Mouse (Mus musculus): ENCODE results near the gene Srebf2.

DNA sequence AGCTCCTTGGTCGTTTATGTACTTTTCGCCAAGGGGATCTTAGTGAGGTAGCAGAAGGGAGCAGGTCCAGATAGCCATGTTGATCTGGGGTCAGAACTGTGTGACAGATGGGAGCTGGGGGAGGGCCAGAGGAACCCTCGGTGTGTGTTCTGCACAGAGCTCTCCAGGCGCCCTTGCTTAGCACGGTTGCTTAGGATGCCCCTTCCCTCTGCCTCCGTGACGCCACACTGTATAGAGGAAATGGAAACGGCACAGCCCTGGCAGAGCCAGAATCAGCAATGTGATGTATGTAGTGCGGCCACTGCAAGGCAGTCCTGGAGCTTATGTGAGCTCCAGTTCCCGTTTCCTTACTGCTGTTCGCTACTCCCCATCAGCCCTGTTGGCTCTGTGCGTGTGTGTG is 49.3 kb downstream of the Srebf2 start:
- TF ChIP-seq CTCF (IDR thresholded peaks at IDR 0.05; ENCODE audit: control insufficient read depth, insufficient read depth, insufficient read length) (no peak), FOSL1 (IDR thresholded peaks at IDR 0.05; ENCODE audit: insufficient read depth, low read length, poor library complexity, severe bottlenecking) (no peak), USF1 (IDR thresholded peaks at IDR 0.05; ENCODE audit: low read depth) (no peak), MYOG (IDR thresholded peaks at IDR 0.05; ENCODE audit: control insufficient read depth, extremely low read depth, insufficient read length) (no peak)

Measured in C2C12 (cell line).